Mouse (Mus musculus): ENCODE results near the gene G6pc3.

DNA sequence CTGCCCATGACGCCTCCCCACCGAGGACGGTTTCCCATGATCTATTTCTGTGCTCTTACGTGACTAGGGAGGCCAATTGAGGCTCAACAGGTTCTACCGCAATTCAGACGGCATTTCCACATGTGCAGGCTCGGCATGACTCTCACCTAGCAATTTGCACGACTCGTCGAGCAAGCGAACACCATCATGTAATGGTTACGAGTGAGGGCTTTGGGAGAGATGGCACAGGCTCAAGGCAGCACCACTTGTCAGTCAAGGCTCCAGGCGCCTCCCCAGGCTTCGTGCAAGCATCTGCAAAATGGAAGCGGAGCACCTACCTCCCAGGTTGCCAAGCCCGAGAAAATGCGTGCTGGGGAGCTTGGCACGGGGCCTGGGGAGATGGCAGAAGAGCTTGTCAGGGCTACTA is 22.5 kb downstream of the G6pc3 start:
- no peak for TF ChIP-seq CTCF (conservative IDR thresholded peaks at IDR 0.05 in 1 of 2, IDR thresholded peaks at IDR 0.05 in 1 of 2; ENCODE audit: low read depth in 2 of 2, low read length in 2 of 2)
- TF ChIP-seq POLR2A (IDR thresholded peaks at IDR 0.05; ENCODE audit: low read depth, low read length): no peak
- no peak for TF ChIP-seq ZMIZ1 (IDR thresholded peaks at IDR 0.05; ENCODE audit: low read depth, low read length)
- no peak for TF ChIP-seq POLR2AphosphoS2 (IDR thresholded peaks at IDR 0.05; ENCODE audit: low read depth, low read length)

Measured in CH12.LX (cell line).